Mouse (Mus musculus): Measurements from ENCODE around the gene Msh4.
A peak's percentile ranks its signal among the peaks of the same experiment; 100 is the strongest.

Gene Msh4

GRCm38 (mm10) chr3:153906136-153906871 is at the start of gene Msh4:
Gene Msh4 (minus strand): TSS chr3:153906138.
- DNase-seq (ENCODE audit: low spot score), result no peak

- DNase-seq (ENCODE audit: low spot score), result no peak
These were observed 42.2 kb upstream of the Msh4 start for GRCm38 (mm10) chr3:153948176-153948575.

- DNase-seq (ENCODE audit: low spot score), result no peak
These were observed 41.3 kb upstream of the Msh4 start for GRCm38 (mm10) chr3:153947271-153947670.

- peak; percentile 98 for DNase-seq (ENCODE audit: low spot score)
These were observed 38.5 kb upstream of the Msh4 start, which contains the start of gene Acadm for GRCm38 (mm10) chr3:153944335-153944990. Gene Acadm (minus strand): TSS chr3:153944632.

- no peak for DNase-seq (ENCODE audit: low spot score)
These were observed 38.0 kb upstream of the Msh4 start for GRCm38 (mm10) chr3:153943901-153944334.

GRCm38 (mm10) chr3:153943003-153943640 is 37.2 kb upstream of the Msh4 start:
- no peak for DNase-seq (ENCODE audit: low spot score)

GRCm38 (mm10) chr3:153941613-153942012 is 35.7 kb upstream of the Msh4 start:
- DNase-seq (ENCODE audit: low spot score), result no peak

- DNase-seq (ENCODE audit: low spot score), result no peak
These were observed 34.5 kb upstream of the Msh4 start for GRCm38 (mm10) chr3:153940486-153940885.

GRCm38 (mm10) chr3:153940021-153940420 is 34.1 kb upstream of the Msh4 start:
- no peak for DNase-seq (ENCODE audit: low spot score)

- DNase-seq (ENCODE audit: low spot score), result no peak
These were observed 31.3 kb upstream of the Msh4 start for GRCm38 (mm10) chr3:153937116-153937810.

GRCm38 (mm10) chr3:153935878-153936277 is 29.9 kb upstream of the Msh4 start:
- DNase-seq (ENCODE audit: low spot score), result no peak

- no peak for DNase-seq (ENCODE audit: low spot score)
These were observed 26.5 kb upstream of the Msh4 start for GRCm38 (mm10) chr3:153932461-153932860.

GRCm38 (mm10) chr3:153929526-153929925 is 23.6 kb upstream of the Msh4 start:
- DNase-seq (ENCODE audit: low spot score), result no peak

- DNase-seq (ENCODE audit: low spot score), result no peak
These were observed 20.4 kb upstream of the Msh4 start for GRCm38 (mm10) chr3:153926333-153926732.

GRCm38 (mm10) chr3:153921147-153921910 is 15.4 kb upstream of the Msh4 start:
- no peak for DNase-seq (ENCODE audit: low spot score)

GRCm38 (mm10) chr3:153917200-153917599 is 11.3 kb upstream of the Msh4 start:
- no peak for DNase-seq (ENCODE audit: low spot score)

- DNase-seq (ENCODE audit: low spot score), result no peak
These were observed 7.7 kb upstream of the Msh4 start for GRCm38 (mm10) chr3:153913510-153914243.

GRCm38 (mm10) chr3:153912546-153913509 is 6.9 kb upstream of the Msh4 start, which contains the start of gene Rabggtb:
Gene Rabggtb (minus strand): TSS chr3:153913009.
- peak; percentile 98 for DNase-seq (ENCODE audit: low spot score)

- DNase-seq (ENCODE audit: low spot score), result no peak
These were observed 6.0 kb upstream of the Msh4 start for GRCm38 (mm10) chr3:153911882-153912440.
